Mouse (Mus musculus) brain, embryonic 14.5 days (tissue): ENCODE measurements at regions not wholly inside any gene's neighbourhood (a gene's known extent, or its start where the extent isn't known, plus 50 kb on each side); places are given as distances from the start of the nearest gene placed in this dataset.

Experiments
- DNase-seq: peaks from one replicate; pipeline ENCODE4 v3.0.0-alpha.2; 2011; ENCODE audit warnings: low read depth
- CTCF ChIP-seq: fragments of 200-500 bp; IDR thresholded peaks from 2 replicates; pipeline ENCODE4 v1.5.1; 2012; ENCODE audit warnings: inconsistent platforms, mild to moderate bottlenecking, moderate library complexity, borderline replicate concordance; ENCODE audit not compliant: insufficient read depth, insufficient read length; ENCODE audit errors: extremely low read depth
- POLR2A ChIP-seq: fragments of 200-500 bp; IDR thresholded peaks from 2 replicates; pipeline ENCODE4 v1.6.1; 2012; ENCODE audit warnings: mild to moderate bottlenecking, inconsistent platforms, borderline replicate concordance; ENCODE audit not compliant: poor library complexity, insufficient read depth, insufficient read length, severe bottlenecking; ENCODE audit errors: extremely low read depth

GRCm38 (mm10) chr2:128240536-128241279 is 114.9 kb downstream of the Bcl2l11 start:
- DNase-seq = no peak
- TF ChIP-seq POLR2A (no peak), CTCF (no peak)

- no peak for TF ChIP-seq POLR2A
- no peak for TF ChIP-seq CTCF
- peak; percentile 39 for DNase-seq
Observed at GRCm38 (mm10) chr2:128241280-128241665, 115.4 kb downstream of the Bcl2l11 start.

DNA sequence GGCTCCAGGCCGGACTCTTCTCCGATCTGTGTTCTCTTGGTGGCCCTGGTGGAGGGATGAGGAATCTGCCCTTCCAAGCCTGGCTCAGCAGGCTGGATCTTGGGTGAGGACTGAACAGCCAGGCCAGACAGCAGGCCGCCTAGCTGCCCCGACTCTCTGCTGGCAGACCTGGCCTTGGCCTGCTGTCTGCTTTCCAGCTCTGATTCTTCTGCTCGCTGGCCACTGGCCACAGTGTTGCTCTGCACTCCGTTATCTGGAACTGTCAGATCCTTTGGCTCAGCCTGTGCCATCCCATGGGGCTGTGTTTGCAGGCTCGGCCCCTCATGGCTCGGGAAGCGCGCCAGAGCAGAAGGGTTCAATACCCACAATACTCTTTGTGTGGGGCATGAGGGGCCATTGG is 119.7 kb downstream of the Bcl2l11 start:
- peak; percentile 86 for DNase-seq
- TF ChIP-seq CTCF = no peak
- no peak for TF ChIP-seq POLR2A

DNA sequence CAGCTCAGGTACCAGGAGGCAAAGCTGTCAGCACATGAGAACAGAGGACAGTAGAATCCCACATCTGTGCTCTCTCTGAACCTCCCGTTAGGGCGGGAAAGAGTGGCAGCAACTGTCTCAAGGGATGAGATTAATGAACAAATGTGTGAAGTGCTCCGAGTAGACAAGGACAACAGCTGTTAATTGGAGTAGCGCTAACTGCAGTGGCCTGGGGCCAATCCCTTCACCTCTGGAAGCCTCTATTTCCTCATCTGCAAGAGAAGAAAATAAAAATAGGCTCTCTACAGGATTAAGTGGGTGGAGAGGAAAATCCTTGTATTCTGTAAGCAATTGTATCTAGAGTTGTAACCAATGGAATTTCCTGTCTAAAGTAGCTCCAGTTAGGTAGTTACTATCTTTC is 122.1 kb downstream of the Bcl2l11 start:
- peak; percentile 36 for DNase-seq

GRCm38 (mm10) chr2:128249188-128249587 is 123.3 kb downstream of the Bcl2l11 start:
- no peak for DNase-seq
- TF ChIP-seq POLR2A (no peak), CTCF (no peak)

More for the DNA sequence above, 122.1 kb downstream of the Bcl2l11 start:
- TF ChIP-seq CTCF (no peak), POLR2A (no peak)

GRCm38 (mm10) chr2:128249607-128250006 is 123.8 kb downstream of the Bcl2l11 start:
- TF ChIP-seq POLR2A (no peak), CTCF (no peak)
- DNase-seq = no peak

- DNase-seq = no peak
- TF ChIP-seq CTCF (no peak), POLR2A (no peak)
Observed at GRCm38 (mm10) chr2:128250841-128251240, 125.0 kb downstream of the Bcl2l11 start.

- TF ChIP-seq POLR2A = no peak
- TF ChIP-seq CTCF = no peak
Observed at GRCm38 (mm10) chr2:128256651-128257050, 130.8 kb downstream of the Bcl2l11 start.

GRCm38 (mm10) chr2:128257262-128257661 is 131.4 kb downstream of the Bcl2l11 start:
- no peak for DNase-seq
- TF ChIP-seq CTCF (no peak), POLR2A (no peak)

More at GRCm38 (mm10) chr2:128256651-128257050, 130.8 kb downstream of the Bcl2l11 start:
- DNase-seq = no peak

DNA sequence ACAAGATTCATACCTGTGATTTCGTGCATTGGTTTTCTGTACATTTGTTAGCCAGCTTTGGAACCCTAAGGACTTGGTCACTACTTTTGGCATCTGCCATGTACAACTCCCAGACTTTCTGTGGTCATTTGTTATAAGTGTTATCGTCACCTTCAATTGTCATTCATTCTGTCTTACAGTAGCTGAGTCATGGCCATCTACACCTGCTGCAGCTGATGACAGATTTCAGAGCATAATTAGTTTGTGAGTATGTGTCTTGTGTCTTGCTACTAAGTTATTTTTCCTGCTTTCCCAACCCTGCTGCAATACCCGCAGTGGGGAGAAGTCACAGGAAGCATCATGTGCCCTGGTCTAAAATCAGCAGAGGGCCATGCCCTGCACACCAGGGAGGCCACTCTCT is 138.0 kb downstream of the Bcl2l11 start:
- TF ChIP-seq CTCF (no peak), POLR2A (no peak)
- DNase-seq = no peak

GRCm38 (mm10) chr2:128265014-128265990 is 139.5 kb downstream of the Bcl2l11 start:
- no peak for TF ChIP-seq CTCF
- no peak for TF ChIP-seq POLR2A
- DNase-seq = no peak
